Mouse (Mus musculus): ENCODE data around the gene Zp1. TPM values are rescaled to one million over a fixed set of nuclear protein-coding genes. Genes with fewer than 3 reads are reported as not detected.

Gene Zp1
- polyA plus RNA-seq, 2 experiments, result not detected

- Histone ChIP-seq H3K4me1 (ENCODE audit: control insufficient read depth, insufficient read depth, low read length) (0 out of 2 replicates have a peak, but pooled peaks cover 4% of the 10 kb centered on the region), H3K27me3 (ENCODE audit: control insufficient read depth, insufficient read depth, low read length) (no peaks in the 10 kb centered on the region), H3K4me3 (replicated peaks; ENCODE audit: low read length) (no peak overlapping the region), H3K36me3 (ENCODE audit: control insufficient read depth, insufficient read depth, low read length) (no peaks in the 10 kb centered on the region), H3K9me3 (ENCODE audit: control insufficient read depth, low read length) (no peaks in the 10 kb centered on the region), H3K27ac (replicated peaks; ENCODE audit: low read depth, low read length) (peak overlapping the region; percentile 58), H3K9ac (ENCODE audit: low read depth, low read length, severe bottlenecking) (no peak overlapping the region), H3K4me2 (replicated peaks; ENCODE audit: low read depth, low read length, severe bottlenecking) (no peak overlapping the region)
- DNase-seq (ENCODE audit: low spot score) (peak; percentile 38), ATAC-seq (ENCODE audit: low FRiP score, low read depth) (peak; percentile 78)
- no peak for TF ChIP-seq POLR2A (IDR thresholded peaks at IDR 0.05; ENCODE audit: borderline replicate concordance, extremely low read depth, insufficient read depth, insufficient read length)
- 28% methylated on average over 6 of the region's 6 CpGs for WGBS
Observed at GRCm38 (mm10) chr19:10926123-10926621, 5.7 kb upstream of the Zp1 start.

GRCm38 (mm10) chr19:10924220-10924619 lies 3.8 kb upstream of the Zp1 start:
- H3K9ac ChIP-seq (ENCODE audit: low read depth, low read length, severe bottlenecking), result no peak overlapping the region
- DNase-seq (ENCODE audit: low spot score) (no peak), ATAC-seq (ENCODE audit: low FRiP score, low read depth) (no peak)
- H3K9me3 ChIP-seq (ENCODE audit: control insufficient read depth, low read length), result no peaks in the 10 kb centered on the region
- no peak overlapping the region for H3K4me3 ChIP-seq (replicated peaks; ENCODE audit: low read length)
- H3K36me3 ChIP-seq (ENCODE audit: control insufficient read depth, insufficient read depth, low read length), result no peaks in the 10 kb centered on the region
- no peaks in the 10 kb centered on the region for H3K27me3 ChIP-seq (ENCODE audit: control insufficient read depth, insufficient read depth, low read length)
- TF ChIP-seq POLR2A (IDR thresholded peaks at IDR 0.05; ENCODE audit: borderline replicate concordance, extremely low read depth, insufficient read depth, insufficient read length), result no peak
- no peak overlapping the region for H3K27ac ChIP-seq (replicated peaks; ENCODE audit: low read depth, low read length)
- WGBS, result 35% methylated on average over 4 of the region's 4 CpGs
- no peak overlapping the region for H3K4me2 ChIP-seq (replicated peaks; ENCODE audit: low read depth, low read length, severe bottlenecking)
- 0 out of 2 replicates have a peak, but pooled peaks cover 4% of the 10 kb centered on the region for H3K4me1 ChIP-seq (ENCODE audit: control insufficient read depth, insufficient read depth, low read length)

- no peaks in the 10 kb centered on the region for H3K36me3 ChIP-seq (ENCODE audit: control insufficient read depth, insufficient read depth, low read length)
- DNase-seq (ENCODE audit: low spot score) (no peak), ATAC-seq (ENCODE audit: low FRiP score, low read depth) (no peak)
- H3K4me1 ChIP-seq (ENCODE audit: control insufficient read depth, insufficient read depth, low read length), result 0 out of 2 replicates have a peak, but pooled peaks cover 4% of the 10 kb centered on the region
- H3K9ac ChIP-seq (ENCODE audit: low read depth, low read length, severe bottlenecking), result no peak overlapping the region
- 80% methylated on average over 3 of the region's 3 CpGs for whole genome bisulfite sequencing
- no peaks in the 10 kb centered on the region for H3K9me3 ChIP-seq (ENCODE audit: control insufficient read depth, low read length)
- H3K4me3 ChIP-seq (replicated peaks; ENCODE audit: low read length), result no peak overlapping the region
- H3K27me3 ChIP-seq (ENCODE audit: control insufficient read depth, insufficient read depth, low read length), result no peaks in the 10 kb centered on the region
- TF ChIP-seq POLR2A (IDR thresholded peaks at IDR 0.05; ENCODE audit: borderline replicate concordance, extremely low read depth, insufficient read depth, insufficient read length), result no peak
- no peak overlapping the region for H3K27ac ChIP-seq (replicated peaks; ENCODE audit: low read depth, low read length)
- no peak overlapping the region for H3K4me2 ChIP-seq (replicated peaks; ENCODE audit: low read depth, low read length, severe bottlenecking)
Observed at GRCm38 (mm10) chr19:10921058-10921457, 626 bp upstream of the Zp1 start.

- Histone ChIP-seq H3K4me3 (replicated peaks; ENCODE audit: low read length) (no peak overlapping the region), H3K9ac (ENCODE audit: low read depth, low read length, severe bottlenecking) (no peak overlapping the region), H3K36me3 (ENCODE audit: control insufficient read depth, insufficient read depth, low read length) (no peaks in the 10 kb centered on the region), H3K9me3 (ENCODE audit: control insufficient read depth, low read length) (no peaks in the 10 kb centered on the region), H3K27ac (replicated peaks; ENCODE audit: low read depth, low read length) (no peak overlapping the region), H3K27me3 (ENCODE audit: control insufficient read depth, insufficient read depth, low read length) (no peaks in the 10 kb centered on the region), H3K4me1 (ENCODE audit: control insufficient read depth, insufficient read depth, low read length) (no peaks in the 10 kb centered on the region), H3K4me2 (replicated peaks; ENCODE audit: low read depth, low read length, severe bottlenecking) (no peak overlapping the region)
- 86% methylated on average over 10 of the region's 10 CpGs for WGBS
- ATAC-seq (ENCODE audit: low FRiP score, low read depth) (no peak), DNase-seq (ENCODE audit: low spot score) (no peak)
- TF ChIP-seq POLR2A (IDR thresholded peaks at IDR 0.05; ENCODE audit: borderline replicate concordance, extremely low read depth, insufficient read depth, insufficient read length), result no peak
Observed at GRCm38 (mm10) chr19:10918321-10918991, 2.0 kb downstream of the Zp1 start.

- Histone ChIP-seq H3K27ac (replicated peaks; ENCODE audit: low read depth, low read length) (no peak overlapping the region), H3K4me1 (ENCODE audit: control insufficient read depth, insufficient read depth, low read length) (no peaks in the 10 kb centered on the region), H3K4me3 (replicated peaks; ENCODE audit: low read length) (no peak overlapping the region), H3K36me3 (ENCODE audit: control insufficient read depth, insufficient read depth, low read length) (no peaks in the 10 kb centered on the region), H3K9me3 (ENCODE audit: control insufficient read depth, low read length) (no peaks in the 10 kb centered on the region), H3K27me3 (ENCODE audit: control insufficient read depth, insufficient read depth, low read length) (no peaks in the 10 kb centered on the region), H3K9ac (ENCODE audit: low read depth, low read length, severe bottlenecking) (no peak overlapping the region), H3K4me2 (replicated peaks; ENCODE audit: low read depth, low read length, severe bottlenecking) (no peak overlapping the region)
- ATAC-seq (ENCODE audit: low FRiP score, low read depth) (no peak), DNase-seq (ENCODE audit: low spot score) (no peak)
- 62% methylated on average over 5 of the region's 5 CpGs for WGBS
- no peak for TF ChIP-seq POLR2A (IDR thresholded peaks at IDR 0.05; ENCODE audit: borderline replicate concordance, extremely low read depth, insufficient read depth, insufficient read length)
Observed at GRCm38 (mm10) chr19:10916506-10916905, 3.9 kb downstream of the Zp1 start.

Data from limb, embryonic 14.5 days (tissue).